Mouse (Mus musculus) CH12.LX (cell line): ENCODE data around the gene Tshz3. TPM values are rescaled to one million over a fixed set of nuclear protein-coding genes. Genes with fewer than 3 reads are reported as not detected.

Experiments
- DNase-seq: peaks from one replicate; pipeline ENCODE4 v3.0.0-alpha.2; 2013; ENCODE audit errors: extremely low read depth
- H3K27ac ChIP-seq: 2 replicates; pipeline ENCODE4 v1.5.1; 2012; ENCODE audit warnings: low read depth, mild to moderate bottlenecking, control low read depth, moderate library complexity; ENCODE audit not compliant: insufficient read depth
- H3K27me3 ChIP-seq: replicated peaks from 2 replicates; pipeline ENCODE3; 2012; ENCODE audit warnings: inconsistent platforms
- H3K36me3 ChIP-seq, 2 experiments: replicated peaks in 1 of 2; 2 replicates each; pipeline versions ENCODE3 to v1.6.1; 2012; ENCODE audit warnings: inconsistent platforms in 1 of 2, low read length in 1 of 2, mild to moderate bottlenecking in 1 of 2, mixed read lengths in 1 of 2, moderate library complexity in 1 of 2; ENCODE audit not compliant: control insufficient read depth in 1 of 2, insufficient read depth in 1 of 2
- H3K4me1 ChIP-seq, 2 experiments: 2 replicates each; pipeline ENCODE4 v1.6.1; 2012; ENCODE audit warnings: inconsistent platforms in 1 of 2, moderate library complexity in 1 of 2; ENCODE audit not compliant: insufficient read depth in 2 of 2, control insufficient read depth in 1 of 2
- H3K4me2 ChIP-seq: 2 replicates; pipeline ENCODE4 v1.6.1; 2012; ENCODE audit warnings: low read depth, mild to moderate bottlenecking, control low read depth; ENCODE audit not compliant: poor library complexity, insufficient read depth, severe bottlenecking
- H3K4me3 ChIP-seq, 3 experiments: fragments of 150-350 bp in 1 of 3; sonication (generic) in 1 of 3; replicated peaks in 1 of 3; 2 replicates each; pipeline versions ENCODE3 to v1.5.1; 2011 to 2012; ENCODE audit warnings: low read depth in 2 of 3, low read length in 2 of 3, mild to moderate bottlenecking in 2 of 3, moderate library complexity in 2 of 3, control low read depth in 1 of 3, improper control_type of control experiment in 1 of 3, inconsistent platforms in 1 of 3, mixed read lengths in 1 of 3; ENCODE audit not compliant: poor library complexity in 1 of 3
- H3K79me2 ChIP-seq: replicated peaks from 2 replicates; pipeline ENCODE4 v1.6.1; 2012; ENCODE audit warnings: mild to moderate bottlenecking, moderate library complexity; ENCODE audit not compliant: control insufficient read depth, poor library complexity, insufficient read depth, severe bottlenecking; ENCODE audit errors: extremely low read depth
- H3K9ac ChIP-seq: 2 replicates; pipeline ENCODE4 v1.6.1; 2012; ENCODE audit warnings: low read depth, mild to moderate bottlenecking, control low read depth, moderate library complexity; ENCODE audit not compliant: insufficient read depth
- H3K9me3 ChIP-seq: replicated peaks from 2 replicates; pipeline ENCODE3; 2012; ENCODE audit warnings: low read length, inconsistent platforms, mixed read lengths
- BHLHE40 ChIP-seq: IDR thresholded peaks from 2 replicates; pipeline ENCODE4 v1.6.1; 2011; ENCODE audit warnings: mild to moderate bottlenecking, low read depth, low read length, improper control_type of control experiment
- CTCF ChIP-seq, 2 experiments: IDR thresholded peaks in 1 of 2; conservative IDR thresholded peaks in 1 of 2; 2 replicates each; pipeline ENCODE4 v1.5.1; 2011 to 2012; ENCODE audit warnings: low read depth in 2 of 2, low read length in 2 of 2, improper control_type of control experiment in 1 of 2, inconsistent platforms in 1 of 2, mild to moderate bottlenecking in 1 of 2, moderate library complexity in 1 of 2
- E2F4 ChIP-seq: IDR thresholded peaks from 2 replicates; pipeline ENCODE4 v1.6.1; 2011; ENCODE audit warnings: low read depth, low read length, improper control_type of control experiment; ENCODE audit not compliant: insufficient replicate concordance
- ELF1 ChIP-seq: IDR thresholded peaks from 2 replicates; pipeline ENCODE4 v1.6.1; 2014; ENCODE audit warnings: low read depth, mild to moderate bottlenecking, inconsistent platforms, low read length, improper control_type of control experiment
- EP300 ChIP-seq: IDR thresholded peaks from 2 replicates; pipeline ENCODE4 v1.6.1; 2011; ENCODE audit warnings: low read length, improper control_type of control experiment
- ETS1 ChIP-seq: conservative IDR thresholded peaks from 2 replicates; pipeline ENCODE4 v1.6.1; 2012; ENCODE audit warnings: low read depth, mild to moderate bottlenecking, inconsistent platforms, low read length, improper control_type of control experiment, moderate library complexity
- GABPA ChIP-seq: IDR thresholded peaks from 2 replicates; pipeline ENCODE4 v1.6.1; 2012; ENCODE audit warnings: low read depth, low read length, improper control_type of control experiment, inconsistent platforms; ENCODE audit not compliant: insufficient replicate concordance
- HCFC1 ChIP-seq: IDR thresholded peaks from 2 replicates; pipeline ENCODE4 v1.6.1; 2012; ENCODE audit warnings: low read depth, mild to moderate bottlenecking, inconsistent platforms, low read length, improper control_type of control experiment
- IRF4 ChIP-seq: IDR thresholded peaks from 2 replicates; pipeline ENCODE4 v1.6.1; 2014; ENCODE audit warnings: low read depth, mild to moderate bottlenecking, inconsistent platforms, low read length, improper control_type of control experiment
- JUN ChIP-seq: IDR thresholded peaks from 2 replicates; pipeline ENCODE4 v1.6.1; 2011; ENCODE audit warnings: low read depth, mild to moderate bottlenecking, low read length, improper control_type of control experiment, moderate library complexity; ENCODE audit not compliant: insufficient read depth
- KAT2A ChIP-seq: IDR thresholded peaks from 2 replicates; pipeline ENCODE4 v1.6.1; 2012; ENCODE audit warnings: low read length, improper control_type of control experiment, inconsistent platforms; ENCODE audit not compliant: insufficient replicate concordance
- MAFK ChIP-seq: IDR thresholded peaks from 2 replicates; pipeline ENCODE4 v1.6.1; 2011; ENCODE audit warnings: low read length, improper control_type of control experiment; ENCODE audit not compliant: insufficient replicate concordance
- MAX ChIP-seq: IDR thresholded peaks from 2 replicates; pipeline ENCODE4 v1.6.1; 2011; ENCODE audit warnings: low read length, improper control_type of control experiment
- MEF2A ChIP-seq: IDR thresholded peaks from 2 replicates; pipeline ENCODE4 v1.6.1; 2014; ENCODE audit warnings: low read depth, mild to moderate bottlenecking, inconsistent platforms, low read length, improper control_type of control experiment, borderline replicate concordance
- MXI1 ChIP-seq: IDR thresholded peaks from 2 replicates; pipeline ENCODE4 v1.6.1; 2011; ENCODE audit warnings: mild to moderate bottlenecking, low read depth, low read length, improper control_type of control experiment
- MYC ChIP-seq: IDR thresholded peaks from 2 replicates; pipeline ENCODE4 v1.6.1; 2011; ENCODE audit warnings: low read depth, mild to moderate bottlenecking, improper control_type of control experiment, low read length
- NRF1 ChIP-seq: IDR thresholded peaks from 2 replicates; pipeline ENCODE4 v1.6.1; 2014; ENCODE audit warnings: low read depth, mild to moderate bottlenecking, inconsistent platforms, low read length, improper control_type of control experiment, moderate library complexity
- PAX5 ChIP-seq: IDR thresholded peaks from 2 replicates; pipeline ENCODE4 v1.6.1; 2012; ENCODE audit warnings: low read length, inconsistent platforms, mixed read lengths
- POLR2AphosphoS2 ChIP-seq: IDR thresholded peaks from 2 replicates; pipeline ENCODE4 v1.6.1; 2011; ENCODE audit warnings: low read depth, low read length, improper control_type of control experiment
- RCOR1 ChIP-seq: conservative IDR thresholded peaks from 2 replicates; pipeline ENCODE4 v1.6.1; 2012; ENCODE audit warnings: low read depth, mild to moderate bottlenecking, inconsistent platforms, low read length, improper control_type of control experiment
- TBP ChIP-seq: conservative IDR thresholded peaks from 2 replicates; pipeline ENCODE4 v1.6.1; 2011; ENCODE audit warnings: low read depth, low read length, improper control_type of control experiment
- TCF12 ChIP-seq: IDR thresholded peaks from 2 replicates; pipeline ENCODE4 v1.6.1; 2014; ENCODE audit warnings: low read depth, mild to moderate bottlenecking, inconsistent platforms, low read length, improper control_type of control experiment
- UBTF ChIP-seq: IDR thresholded peaks from 2 replicates; pipeline ENCODE4 v1.6.1; 2012; ENCODE audit warnings: low read depth, mild to moderate bottlenecking, inconsistent platforms, low read length, improper control_type of control experiment, moderate library complexity
- USF2 ChIP-seq: conservative IDR thresholded peaks from 2 replicates; pipeline ENCODE4 v1.6.1; 2011; ENCODE audit warnings: low read depth, low read length, improper control_type of control experiment
- ZC3H11A ChIP-seq: IDR thresholded peaks from 2 replicates; pipeline ENCODE4 v1.6.1; 2012; ENCODE audit warnings: low read depth, mild to moderate bottlenecking, inconsistent platforms, low read length, improper control_type of control experiment
- ZMIZ1 ChIP-seq: IDR thresholded peaks from 2 replicates; pipeline ENCODE4 v1.6.1; 2012; ENCODE audit warnings: low read depth, mild to moderate bottlenecking, inconsistent platforms, low read length, improper control_type of control experiment
- ZNF384 ChIP-seq: IDR thresholded peaks from 2 replicates; pipeline ENCODE4 v1.6.1; 2012; ENCODE audit warnings: low read depth, low read length, improper control_type of control experiment, inconsistent platforms
- dilution Hi-C: fragments of 300-500 bp; cut with MboI; formaldehyde crosslinking; loops from 2 replicates; pipeline ENCODE4 v1.14.3; 2020; ENCODE audit warnings: low sequenced_read_pairs; ENCODE audit not compliant: extremely low pct_unique_long_range_greater_than_20kb, extremely low pct_ligation_motif_present
- in situ Hi-C: fragments of 300-500 bp; cut with MboI; formaldehyde crosslinking; loops from 3 replicates; pipeline ENCODE4 v1.14.3; 2019; ENCODE audit warnings: low sequenced_read_pairs, low pct_ligation_motif_present, low pct_unique_long_range_greater_than_20kb, mixed read lengths
- polyA plus RNA-seq: library from polyadenylated mRNA; unstranded; fragments of >175 nt; gene quantifications from 2 replicates; pipeline ENCODE4 v1.2.1, GENCODE M21; 2012; ENCODE audit warnings: low read depth; ENCODE audit not compliant: insufficient read length
- total RNA-seq, 2 experiments: library from RNA; depleted of rRNA; stranded (reverse); fragments of 300-350 nt in 1 of 2; fragments of >200 nt in 1 of 2; gene quantifications; 2 replicates each; pipeline ENCODE4 v1.2.3; 2012 to 2014

The Tshz3 gene
- total and polyA plus RNA-seq, 3 experiments, result not detected

- no peak overlapping the region for H3K4me2 ChIP-seq
- DNase-seq, result no peak
- in situ Hi-C loops (no loop called here), dilution Hi-C loops (no loop called here)
- H3K9me3 ChIP-seq, result peaks cover 65% of the 10 kb centered on the region
- TF ChIP-seq PAX5 (no peak), ZMIZ1 (no peak), ZC3H11A (no peak), MAX (no peak), NRF1 (no peak), MEF2A (no peak), ETS1 (no peak), BHLHE40 (no peak), MXI1 (no peak), MAFK (no peak), EP300 (no peak), TBP (no peak), MYC (no peak), E2F4 (no peak), GABPA (no peak), HCFC1 (no peak), CTCF (conservative IDR thresholded peaks at IDR 0.05 in 1 of 2, IDR thresholded peaks at IDR 0.05 in 1 of 2; ENCODE audit: low read depth in 2 of 2, low read length in 2 of 2) (no peak), ZNF384 (no peak)
- no peak overlapping the region for H3K4me3 ChIP-seq
- H3K27ac ChIP-seq, result no peak overlapping the region
- H3K4me1 ChIP-seq, result no peaks in the 10 kb centered on the region
- no peak overlapping the region for H3K9ac ChIP-seq
- no peaks in the 10 kb centered on the region for H3K36me3 ChIP-seq
- H3K27me3 ChIP-seq, result no peaks in the 10 kb centered on the region
- no peaks in the 10 kb centered on the region for H3K79me2 ChIP-seq
Measured at GRCm38 (mm10) chr7:36707681-36708350, 9.9 kb downstream of the Tshz3 start.

- in situ Hi-C loops, result no loop called here
- TF ChIP-seq POLR2AphosphoS2, result no peak
- TF ChIP-seq MEF2A, result no peak
- TF ChIP-seq ETS1, result no peak
- TF ChIP-seq MXI1, result no peak
- TF ChIP-seq BHLHE40, result no peak
- TF ChIP-seq KAT2A, result no peak
- TF ChIP-seq ELF1, result no peak
- TF ChIP-seq MYC, result no peak
- TF ChIP-seq NRF1, result no peak
- TF ChIP-seq IRF4, result no peak
- TF ChIP-seq CTCF (conservative IDR thresholded peaks at IDR 0.05 in 1 of 2, IDR thresholded peaks at IDR 0.05 in 1 of 2; ENCODE audit: low read depth in 2 of 2, low read length in 2 of 2), result no peak
- TF ChIP-seq GABPA, result no peak
- TF ChIP-seq USF2, result no peak
- TF ChIP-seq TCF12, result no peak
- no peak for TF ChIP-seq UBTF
- TF ChIP-seq JUN, result no peak
- no peak for TF ChIP-seq RCOR1
- H3K4me2 ChIP-seq, result no peak overlapping the region
Measured at GRCm38 (mm10) chr7:36708823-36709222, 10.9 kb downstream of the Tshz3 start.

More at GRCm38 (mm10) chr7:36708823-36709222, 10.9 kb downstream of the Tshz3 start:
- H3K27ac ChIP-seq, result no peak overlapping the region
- no peak overlapping the region for H3K4me3 ChIP-seq
- H3K79me2 ChIP-seq, result no peaks in the 10 kb centered on the region
- H3K9me3 ChIP-seq, result peaks cover 71% of the 10 kb centered on the region
- no peaks in the 10 kb centered on the region for H3K27me3 ChIP-seq
- dilution Hi-C loops, result no loop called here
- no peaks in the 10 kb centered on the region for H3K36me3 ChIP-seq
- no peak for DNase-seq
- H3K4me1 ChIP-seq, result no peaks in the 10 kb centered on the region
- no peak overlapping the region for H3K9ac ChIP-seq
